Mouse (Mus musculus): ENCODE results near the gene Zbtb8a.

DNA sequence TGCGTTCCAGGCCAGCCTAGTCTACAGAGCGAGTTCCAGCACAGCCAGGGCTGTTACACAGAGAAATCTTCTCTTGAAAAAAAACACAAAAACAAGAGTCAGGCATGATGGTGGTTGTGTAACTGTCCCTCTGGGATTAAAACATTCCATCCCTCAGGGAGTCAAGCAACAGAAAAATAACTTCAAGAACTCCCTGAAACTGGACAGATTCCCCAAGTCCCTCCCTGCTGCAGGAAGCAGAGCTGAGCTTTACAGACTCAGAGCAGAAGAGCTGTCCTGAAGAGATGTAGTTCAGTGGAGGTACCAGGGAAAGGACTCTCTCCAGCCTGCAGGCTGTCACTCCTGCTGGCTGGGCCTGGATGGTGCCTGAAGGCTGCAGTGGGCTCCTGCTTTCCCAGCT, 4.6 kb upstream of the Zbtb8a start:
- no peak for TF ChIP-seq POLR2A (IDR thresholded peaks at IDR 0.05; ENCODE audit: low read depth, low read length)
- TF ChIP-seq CTCF (IDR thresholded peaks at IDR 0.05; ENCODE audit: extremely low read depth, insufficient read length, insufficient replicate concordance, low read depth, low read length) = no peak

Data from small intestine, adult 2 months (tissue).